In genomic region chr14:119965842-119966483, GRCm38 (mm10) we compare ENCODE assay signal across 10 mouse cellular contexts.
DNase-seq lines count a peak whose midpoint lies in the region; ATAC-seq and TF ChIP-seq lines count a peak whose summit lies in the region.
"Had no signal": no experiment of that assay in that cellular context is flagged by ENCODE, and none has a peak within 500 bp of the region (broad histone marks: within the 10 kb centered on the region; RNA-seq: fewer than 3 reads in every experiment).

No protein-coding gene starts in this region.

- ATAC-seq in neural tube, embryonic 13.5 days (ENCODE audit: low read depth): peak; percentile 76
- ATAC-seq in hindbrain, postnatal 0 days: peak; percentile 87
- ATAC-seq in granulocyte monocyte progenitor cell, adult 5-6 weeks (replicated peaks; ENCODE audit: poor library complexity, severe bottlenecking): no peak

- no peak overlapping the region for H3K4me2 ChIP-seq in neural tube, embryonic 13.5 days
- H3K4me2 ChIP-seq in hindbrain, postnatal 0 days (ENCODE audit: low read depth, low read length): 0 out of 2 replicates have a peak overlapping the region, but pooled peaks have one; percentile 7

- no peaks in the 10 kb centered on the region for H3K9me3 ChIP-seq in neural tube, embryonic 13.5 days
- H3K9me3 ChIP-seq in hindbrain, postnatal 0 days (ENCODE audit: low read length): no peaks in the 10 kb centered on the region
- H3K9me3 ChIP-seq: limb, embryonic 10.5 days had no signal

- no peak overlapping the region for H3K27ac ChIP-seq in neural tube, embryonic 13.5 days (replicated peaks)
- H3K27ac ChIP-seq in hindbrain, postnatal 0 days: no peak overlapping the region
- H3K27ac ChIP-seq: limb, embryonic 10.5 days had no signal

- DNase-seq in heart, adult 11 months: peak; percentile 41
- no peak for DNase-seq in heart, adult 8-10 months (ENCODE audit: low spot score)
- DNase-seq in neural tube, embryonic 10.5 days (ENCODE audit: extremely low spot score, low spot score): no peak
- DNase-seq in hindbrain, postnatal 0 days (ENCODE audit: low spot score): peak; percentile 84
- peak; percentile 23 for DNase-seq in right cerebral cortex, postnatal 25 days
- no peak for DNase-seq in spleen, adult 18-20 months

- peaks cover 9% of the 10 kb centered on the region for H3K4me1 ChIP-seq in neural tube, embryonic 13.5 days (replicated peaks)
- H3K4me1 ChIP-seq in hindbrain, postnatal 0 days (ENCODE audit: insufficient read depth, low read length): peaks cover 9% of the 10 kb centered on the region; the same call in 1 of the 2 replicates
- H3K4me1 ChIP-seq: limb, embryonic 10.5 days; megakaryocyte, embryonic 14.5 days had no signal

- no peak for TF ChIP-seq CTCF in hindbrain, postnatal 0 days (IDR thresholded peaks at IDR 0.05; ENCODE audit: low read depth)

- WGBS in neural tube, embryonic 13.5 days: 63% methylated on average over 11 of the region's 11 CpGs
- 37% methylated on average over 11 of the region's 11 CpGs for WGBS in hindbrain, postnatal 0 days

- no peaks in the 10 kb centered on the region for H3K27me3 ChIP-seq in neural tube, embryonic 13.5 days
- no peaks in the 10 kb centered on the region for H3K27me3 ChIP-seq in hindbrain, postnatal 0 days (ENCODE audit: insufficient read depth, low read length)
- H3K27me3 ChIP-seq: megakaryocyte, embryonic 14.5 days had no signal

- no peak overlapping the region for H3K9ac ChIP-seq in neural tube, embryonic 13.5 days
- H3K9ac ChIP-seq in hindbrain, postnatal 0 days (replicated peaks; ENCODE audit: low read length): no peak overlapping the region

- no peaks in the 10 kb centered on the region for H3K36me3 ChIP-seq in neural tube, embryonic 13.5 days
- no peaks in the 10 kb centered on the region for H3K36me3 ChIP-seq in hindbrain, postnatal 0 days (ENCODE audit: insufficient read depth, low read length)
- H3K36me3 ChIP-seq: limb, embryonic 10.5 days had no signal

- no peak overlapping the region for H3K4me3 ChIP-seq in neural tube, embryonic 13.5 days
- no peak overlapping the region for H3K4me3 ChIP-seq in hindbrain, postnatal 0 days (ENCODE audit: low read length)
- H3K4me3 ChIP-seq: limb, embryonic 10.5 days; megakaryocyte, embryonic 14.5 days had no signal

Comparison
In these comparisons a context has a peak if more than half of its experiments do, and no peak if none do; other contexts are left out.
1. DNase-seq: peak in heart, adult 11 months (single experiment), hindbrain, postnatal 0 days (single experiment) and right cerebral cortex, postnatal 25 days (single experiment); none in heart, adult 8-10 months (single experiment), neural tube, embryonic 10.5 days (single experiment) and spleen, adult 18-20 months (0 of 2).